Mouse (Mus musculus) ES-Bruce4 (cell line): Measurements from ENCODE around the gene Zfc3h1.

Experiments used
- CTCF ChIP-seq: IDR thresholded peaks from one replicate; pipeline ENCODE4 v1.8.1; 2011; ENCODE audit warnings: low read depth, low read length
- EP300 ChIP-seq: IDR thresholded peaks from 2 replicates; pipeline ENCODE4 v1.6.1; 2011; ENCODE audit warnings: low read depth, low read length; ENCODE audit not compliant: insufficient read depth

DNA sequence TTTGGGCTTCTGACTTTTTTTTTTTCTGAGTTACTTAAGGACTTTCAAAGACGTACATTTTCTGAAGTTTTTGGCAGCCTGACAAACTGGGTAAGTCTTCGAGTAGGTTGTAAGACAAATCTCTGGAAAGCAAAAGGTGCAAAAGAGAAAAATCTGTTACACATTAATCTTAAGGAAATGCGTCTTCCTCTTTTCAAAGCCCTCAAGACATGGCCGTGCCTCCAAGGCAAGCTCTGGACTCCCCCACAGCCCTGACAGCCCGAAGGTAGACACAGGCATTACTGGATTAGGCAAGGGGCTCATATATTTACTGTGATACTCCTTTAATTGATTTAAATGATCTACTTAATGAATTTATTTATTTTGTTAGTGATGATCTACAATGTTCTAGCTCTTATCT lies 77.9 kb downstream of the Zfc3h1 start:
- no peak for TF ChIP-seq CTCF
- no peak for TF ChIP-seq EP300
